Mouse (Mus musculus) adrenal gland, adult 8-10 months (tissue): ENCODE measurements at regions not wholly inside any gene's neighbourhood (a gene's known extent, or its start where the extent isn't known, plus 50 kb on each side); places are given as distances from the start of the nearest gene placed in this dataset.

ENCODE experiments used
- DNase-seq: peaks from one replicate; pipeline ENCODE4 v3.0.0; 2022

DNA sequence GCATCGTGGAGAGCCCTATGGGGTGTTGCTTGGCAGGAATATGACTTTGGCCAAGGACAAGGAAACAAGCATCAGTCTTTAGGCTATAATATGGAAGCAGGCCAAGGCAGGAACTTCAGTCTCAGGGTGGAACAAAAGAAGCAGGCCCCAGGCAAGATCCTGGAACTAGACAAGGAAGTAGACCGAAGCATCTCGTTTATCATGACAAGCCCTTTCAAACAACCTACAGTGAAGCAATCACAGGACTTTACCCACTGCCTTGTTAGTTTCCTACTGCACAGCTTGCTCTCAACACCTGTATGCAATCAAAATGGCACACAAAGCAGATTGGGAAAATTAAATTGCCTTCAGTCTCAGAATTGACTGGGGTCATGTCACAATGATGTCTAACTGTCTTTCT is 163.2 kb upstream of the Gulp1 start:
- no peak for DNase-seq

GRCm38 (mm10) chr1:44392141-44392540 is 159.2 kb upstream of the Gulp1 start:
- peak; percentile 64 for DNase-seq

GRCm38 (mm10) chr1:44395538-44395937 is 155.8 kb upstream of the Gulp1 start:
- DNase-seq: no peak

DNA sequence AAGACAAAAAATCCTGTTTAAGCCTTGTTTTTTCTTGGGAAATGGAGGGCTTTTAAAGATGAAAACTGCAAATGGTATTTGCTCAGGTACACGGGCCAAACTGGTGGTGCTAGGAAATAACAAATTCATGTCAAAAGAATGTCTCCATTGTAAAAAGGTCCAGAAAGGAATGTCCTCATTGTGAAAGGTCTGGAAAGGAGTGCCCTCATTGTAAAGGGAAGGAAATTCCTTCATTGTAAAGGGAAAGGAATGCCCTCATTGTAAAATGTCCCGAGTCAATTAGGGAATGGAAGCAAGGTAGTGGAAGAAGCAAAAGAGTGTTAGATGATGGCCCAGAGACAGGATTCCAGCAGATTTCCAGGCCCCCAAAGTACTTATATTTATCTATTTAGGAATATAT is 153.2 kb upstream of the Gulp1 start:
- no peak for DNase-seq

- no peak for DNase-seq
Observed at GRCm38 (mm10) chr1:44437822-44438221, 113.5 kb upstream of the Gulp1 start.
